ENCODE assay signal across 11 mouse cellular contexts in the genomic region with DNA sequence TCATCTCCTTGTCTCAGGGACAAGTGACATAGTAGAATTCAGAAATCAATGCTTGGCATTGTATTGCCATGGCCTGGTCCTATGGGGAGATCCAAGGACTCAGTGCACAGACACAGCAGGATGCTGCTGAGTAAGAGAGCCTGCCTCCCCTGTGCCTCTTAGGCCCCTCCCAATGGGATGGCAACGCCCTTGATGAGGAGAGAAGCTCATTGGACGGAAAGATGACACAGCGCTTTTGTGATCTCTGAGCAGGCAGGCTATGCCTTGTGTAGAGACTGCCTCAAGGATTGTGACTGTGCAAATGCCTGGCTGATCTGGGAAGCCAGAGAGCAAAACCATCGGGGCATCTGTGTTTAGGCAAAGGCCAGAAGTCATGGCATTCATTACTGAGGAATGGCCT. TPM values are rescaled to one million over a fixed set of nuclear protein-coding genes. Genes with fewer than 3 reads are reported as not detected.
DNase-seq lines count a peak whose midpoint lies in the region; ATAC-seq and TF ChIP-seq lines count a peak whose summit lies in the region.
"Had no signal": no experiment of that assay in that cellular context is flagged by ENCODE, and none has a peak within 500 bp of the region (broad histone marks: within the 10 kb centered on the region; RNA-seq: fewer than 3 reads in every experiment).

No protein-coding gene starts in this region.

- H3K27me3 ChIP-seq in embryonic facial prominence, embryonic 15.5 days = no peaks in the 10 kb centered on the region
- H3K27me3 ChIP-seq in midbrain, embryonic 11.5 days (ENCODE audit: control insufficient read depth, insufficient read depth, low read length) = no peaks in the 10 kb centered on the region

- H3K27ac ChIP-seq in embryonic facial prominence, embryonic 15.5 days (replicated peaks) = no peak overlapping the region
- H3K27ac ChIP-seq in midbrain, embryonic 11.5 days (ENCODE audit: low read depth, low read length) = no peak overlapping the region

- WGBS in embryonic facial prominence, embryonic 15.5 days = 26% methylated on average over 4 of the region's 4 CpGs
- WGBS in midbrain, embryonic 11.5 days = 31% methylated on average over 4 of the region's 4 CpGs

- H3K4me2 ChIP-seq in embryonic facial prominence, embryonic 15.5 days (replicated peaks) = no peak overlapping the region
- no peak overlapping the region for H3K4me2 ChIP-seq in midbrain, embryonic 11.5 days
- H3K4me2 ChIP-seq: heart, embryonic 11.5 days had no signal

- no peaks in the 10 kb centered on the region; the same call in 1 of the 2 replicates for H3K4me1 ChIP-seq in embryonic facial prominence, embryonic 15.5 days
- H3K4me1 ChIP-seq in midbrain, embryonic 11.5 days (ENCODE audit: control insufficient read depth, insufficient read depth, low read length) = no peaks in the 10 kb centered on the region

- TF ChIP-seq CTCF in brain, embryonic 14.5 days (IDR thresholded peaks at IDR 0.05; ENCODE audit: borderline replicate concordance, extremely low read depth, insufficient read depth, insufficient read length) = no peak

- no peak overlapping the region for H3K4me3 ChIP-seq in embryonic facial prominence, embryonic 15.5 days (replicated peaks)
- no peak overlapping the region for H3K4me3 ChIP-seq in midbrain, embryonic 11.5 days (ENCODE audit: low read depth, low read length)
- H3K4me3 ChIP-seq: erythroblast, embryonic 14.5 days had no signal

- TF ChIP-seq POLR2A in brain, embryonic 14.5 days (IDR thresholded peaks at IDR 0.05; ENCODE audit: borderline replicate concordance, extremely low read depth, insufficient read depth, insufficient read length, poor library complexity, severe bottlenecking) = no peak

- peak; percentile 45 for DNase-seq in retina, postnatal 1 day
- DNase-seq in retina, embryonic 14.5 days (ENCODE audit: low spot score) = no peak
- peak; percentile 33 for DNase-seq in brain, embryonic 14.5 days (ENCODE audit: low read depth)
- DNase-seq in mesoderm, embryonic 11.5 days (ENCODE audit: low read depth, low spot score) = peak; percentile 24
- no peak for DNase-seq in adrenal gland, postnatal 36 days
- DNase-seq in midbrain, embryonic 11.5 days (ENCODE audit: low spot score, missing footprints) = no peak
- DNase-seq: cerebellum, adult 11-12 months; kidney, adult 11 months had no signal

- H3K9me3 ChIP-seq in embryonic facial prominence, embryonic 15.5 days (replicated peaks) = no peaks in the 10 kb centered on the region
- H3K9me3 ChIP-seq in midbrain, embryonic 11.5 days (ENCODE audit: control insufficient read depth, low read length) = no peaks in the 10 kb centered on the region

- H3K36me3 ChIP-seq in embryonic facial prominence, embryonic 15.5 days = no peaks in the 10 kb centered on the region
- H3K36me3 ChIP-seq in midbrain, embryonic 11.5 days (ENCODE audit: control insufficient read depth, insufficient read depth, low read length) = no peaks in the 10 kb centered on the region

- no peak overlapping the region for H3K9ac ChIP-seq in embryonic facial prominence, embryonic 15.5 days
- no peak overlapping the region for H3K9ac ChIP-seq in midbrain, embryonic 11.5 days (ENCODE audit: low read length)

- ATAC-seq in embryonic facial prominence, embryonic 15.5 days (ENCODE audit: insufficient number of reproducible peaks, low FRiP score, low TSS enrichment, low read depth) = 0 out of 2 replicates have a peak, but pooled peaks have one; percentile 15
- no peak for ATAC-seq in midbrain, embryonic 11.5 days (ENCODE audit: low FRiP score)

RNA-seq across cellular contexts. Expression of gene Hivep3, which starts 16.6 kb away (rescaled TPM):
- polyA plus RNA-seq in brain, embryonic 14.5 days (2012; rRNA removed) = 14.1 and 14.8 TPM in 2 replicates
- polyA plus RNA-seq in embryonic facial prominence, embryonic 15.5 days (2015; fragmentation: Nextera tagmentation; extraction: Ambion mirVana) = 5.3 and 6.8 TPM in 2 replicates
- total RNA-seq in adrenal gland, postnatal 36 days (2021) = 10 to 100 TPM in 1 of 2 experiments, 1 to 10 TPM in 1; 7.8 to 10.1 TPM
- 2.0 and 2.1 TPM in 2 replicates for polyA plus RNA-seq in midbrain, embryonic 11.5 days (2014; fragmentation: Nextera tagmentation; extraction: Ambion mirVana)

Comparison
In these comparisons a context has a peak if more than half of its experiments do, and no peak if none do; other contexts are left out.
1. DNase-seq: peak in retina, postnatal 1 day (single experiment), brain, embryonic 14.5 days (single experiment) and mesoderm, embryonic 11.5 days (single experiment); none in retina, embryonic 14.5 days (single experiment), adrenal gland, postnatal 36 days (0 of 2) and midbrain, embryonic 11.5 days (single experiment).